Comparison of ENCODE assay signal across 8 mouse cellular contexts in the genomic region with DNA sequence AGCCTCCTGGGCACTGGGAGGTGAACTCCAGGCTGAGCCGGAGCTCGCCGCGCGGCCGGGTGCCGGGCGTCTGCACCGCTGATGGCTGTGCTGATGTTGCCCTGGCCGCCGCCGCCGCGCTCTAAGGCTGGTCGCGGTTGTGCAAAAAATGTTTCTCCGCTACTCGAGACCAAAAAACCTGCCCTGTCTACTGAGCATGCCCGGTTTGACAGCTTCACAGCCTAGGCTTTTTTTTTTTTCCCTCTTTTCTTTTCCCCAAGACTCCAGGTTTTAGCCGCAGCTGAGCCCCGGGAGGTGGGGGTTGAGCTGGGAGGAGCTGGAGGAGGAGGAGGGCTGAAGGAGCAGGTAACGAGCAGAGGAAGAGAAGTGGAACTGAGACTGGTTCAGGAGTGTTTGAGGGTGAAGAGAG. TPM values are rescaled to one million over a fixed set of nuclear protein-coding genes. Genes with fewer than 3 reads are reported as not detected.
DNase-seq lines count a peak whose midpoint lies in the region; ATAC-seq lines count a peak whose summit lies in the region.

A gene (minus strand): TSS at position 272 of the 409 bp plus-strand sequence.

- H3K4me1 ChIP-seq in lung, embryonic 15.5 days = no peaks in the 10 kb centered on the region
- 0 out of 2 replicates have a peak, but pooled peaks cover 2% of the 10 kb centered on the region for H3K4me1 ChIP-seq in embryonic facial prominence, embryonic 10.5 days
- no peaks in the 10 kb centered on the region for H3K4me1 ChIP-seq in hindbrain, embryonic 16.5 days (ENCODE audit: control insufficient read depth, insufficient read depth, low read depth, low read length)
- H3K4me1 ChIP-seq in liver, embryonic 13.5 days (replicated peaks) = no peaks in the 10 kb centered on the region
- no peaks in the 10 kb centered on the region for H3K4me1 ChIP-seq in stomach, embryonic 14.5 days (ENCODE audit: control insufficient read depth, insufficient read depth, low read length)

- peak within 1 kb of the TSS; percentile 58 for H3K4me2 ChIP-seq in lung, embryonic 15.5 days
- H3K4me2 ChIP-seq in hindbrain, embryonic 16.5 days (ENCODE audit: low read length) = peak within 1 kb of the TSS; percentile 71
- peak within 1 kb of the TSS; percentile 19; the same call in 1 of the 2 replicates for H3K4me2 ChIP-seq in liver, embryonic 13.5 days
- peak within 1 kb of the TSS; percentile 60 for H3K4me2 ChIP-seq in stomach, embryonic 14.5 days (replicated peaks; ENCODE audit: low read depth, low read length)

- H3K36me3 ChIP-seq in lung, embryonic 15.5 days = no peaks in the 10 kb centered on the region
- H3K36me3 ChIP-seq in embryonic facial prominence, embryonic 10.5 days (replicated peaks) = no peaks in the 10 kb centered on the region
- H3K36me3 ChIP-seq in hindbrain, embryonic 16.5 days (ENCODE audit: control insufficient read depth, insufficient read depth, low read length) = no peaks in the 10 kb centered on the region
- H3K36me3 ChIP-seq in liver, embryonic 13.5 days = no peaks in the 10 kb centered on the region
- H3K36me3 ChIP-seq in stomach, embryonic 14.5 days (ENCODE audit: control insufficient read depth, insufficient read depth, low read length) = no peaks in the 10 kb centered on the region

- peaks cover 16% of the 10 kb centered on the region for H3K27me3 ChIP-seq in lung, embryonic 15.5 days
- peaks cover 38% of the 10 kb centered on the region for H3K27me3 ChIP-seq in embryonic facial prominence, embryonic 10.5 days (replicated peaks; ENCODE audit: low read depth, poor library complexity, severe bottlenecking)
- H3K27me3 ChIP-seq in hindbrain, embryonic 16.5 days (replicated peaks; ENCODE audit: control insufficient read depth, insufficient read depth, low read length) = no peaks in the 10 kb centered on the region
- peaks cover 19% of the 10 kb centered on the region for H3K27me3 ChIP-seq in liver, embryonic 13.5 days
- H3K27me3 ChIP-seq in stomach, embryonic 14.5 days (ENCODE audit: control insufficient read depth, insufficient read depth, low read length) = no peaks in the 10 kb centered on the region

- no peak within 1 kb of the TSS for H3K27ac ChIP-seq in lung, embryonic 15.5 days
- H3K27ac ChIP-seq in embryonic facial prominence, embryonic 10.5 days (replicated peaks) = no peak within 1 kb of the TSS
- peak within 1 kb of the TSS; percentile 83 for H3K27ac ChIP-seq in hindbrain, embryonic 16.5 days (ENCODE audit: low read depth, low read length)
- H3K27ac ChIP-seq in liver, embryonic 13.5 days = no peak within 1 kb of the TSS
- no peak within 1 kb of the TSS for H3K27ac ChIP-seq in stomach, embryonic 14.5 days (ENCODE audit: low read length)

- peak; percentile 49; the same call in 1 of the 2 replicates for ATAC-seq in lung, embryonic 15.5 days (ENCODE audit: borderline replicate concordance, extremely low read depth, low FRiP score, low TSS enrichment)
- peak; percentile 72 for ATAC-seq in hindbrain, embryonic 16.5 days
- no peak for ATAC-seq in liver, embryonic 13.5 days (ENCODE audit: low read depth)
- peak; percentile 37; the same call in 1 of the 2 replicates for ATAC-seq in stomach, embryonic 14.5 days (ENCODE audit: insufficient number of reproducible peaks, insufficient read depth, low FRiP score, low read depth)

- 12% methylated on average over 22 of the region's 22 CpGs for WGBS in lung, embryonic 15.5 days
- 18% methylated on average over 22 of the region's 22 CpGs for WGBS in embryonic facial prominence, embryonic 10.5 days
- WGBS in hindbrain, embryonic 16.5 days = 29% methylated on average over 22 of the region's 22 CpGs
- WGBS in liver, embryonic 13.5 days (ENCODE audit: insufficient replicate concordance) = 26% methylated on average over 22 of the region's 22 CpGs
- 32% methylated on average over 22 of the region's 22 CpGs for WGBS in stomach, embryonic 14.5 days

- no peaks in the 10 kb centered on the region for H3K9me3 ChIP-seq in lung, embryonic 15.5 days
- no peaks in the 10 kb centered on the region for H3K9me3 ChIP-seq in embryonic facial prominence, embryonic 10.5 days
- no peaks in the 10 kb centered on the region for H3K9me3 ChIP-seq in hindbrain, embryonic 16.5 days (ENCODE audit: control insufficient read depth, low read length)
- H3K9me3 ChIP-seq in liver, embryonic 13.5 days (replicated peaks) = no peaks in the 10 kb centered on the region
- no peaks in the 10 kb centered on the region for H3K9me3 ChIP-seq in stomach, embryonic 14.5 days (ENCODE audit: control insufficient read depth, low read depth, low read length)

- H3K9ac ChIP-seq in lung, embryonic 15.5 days = no peak within 1 kb of the TSS
- peak within 1 kb of the TSS; percentile 60 for H3K9ac ChIP-seq in hindbrain, embryonic 16.5 days (ENCODE audit: low read depth, low read length)
- H3K9ac ChIP-seq in liver, embryonic 13.5 days = no peak within 1 kb of the TSS
- H3K9ac ChIP-seq in stomach, embryonic 14.5 days (replicated peaks; ENCODE audit: low read depth, low read length) = no peak within 1 kb of the TSS

- DNase-seq in lung, postnatal 36 days = no peak
- peak; percentile 42 for DNase-seq in embryonic facial prominence, embryonic 10.5 days (ENCODE audit: low spot score)
- DNase-seq in liver, embryonic 13.5 days = no peak
- no peak for DNase-seq in adrenal gland, adult 2 months
- no peak for DNase-seq in yolk sac, embryonic 10.5 days (ENCODE audit: low spot score)

- H3K4me3 ChIP-seq in lung, embryonic 15.5 days = peak within 1 kb of the TSS; percentile 29
- peak within 1 kb of the TSS; percentile 53 for H3K4me3 ChIP-seq in embryonic facial prominence, embryonic 10.5 days
- peak within 1 kb of the TSS; percentile 51 for H3K4me3 ChIP-seq in hindbrain, embryonic 16.5 days (ENCODE audit: low read length)
- H3K4me3 ChIP-seq in liver, embryonic 13.5 days (replicated peaks) = no peak within 1 kb of the TSS
- H3K4me3 ChIP-seq in stomach, embryonic 14.5 days (ENCODE audit: low read depth, low read length) = peak within 1 kb of the TSS; percentile 24

RNA-seq across cellular contexts. Expression of the gene that starts here (rescaled TPM):
- 0.06 TPM in 1 of 2 replicates, not detected in the other for polyA plus RNA-seq in lung, embryonic 15.5 days (2015; fragmentation: Nextera tagmentation; extraction: Ambion mirVana)
- polyA plus RNA-seq in embryonic facial prominence, embryonic 10.5 days (2016; fragmentation: Nextera tagmentation; extraction: Ambion mirVana) = 0.31 and 0.61 TPM in 2 replicates
- polyA plus RNA-seq in hindbrain, embryonic 16.5 days (2015; fragmentation: Nextera tagmentation; extraction: Ambion mirVana) = 31.7 and 35.7 TPM in 2 replicates
- polyA plus RNA-seq in liver, embryonic 13.5 days (2015; fragmentation: Nextera tagmentation; extraction: Ambion mirVana) = 0.03 TPM in 1 of 2 replicates, not detected in the other
- 5.8 and 7.1 TPM in 2 replicates for polyA plus RNA-seq in stomach, embryonic 14.5 days (2014; fragmentation: Nextera tagmentation; extraction: Ambion mirVana)
- total RNA-seq in adrenal gland, adult 2 months (2021) = under 1 TPM; 0.28 to 0.43 TPM
- 0.01 TPM in 1 of 2 replicates, not detected in the other for polyA plus RNA-seq in adrenal gland, adult 2 months (2012; rRNA removed)

Comparison
In these comparisons a context has a peak if more than half of its experiments do, and no peak if none do; other contexts are left out.
1. Peak in ATAC-seq, H3K4me3 ChIP-seq and H3K4me2 ChIP-seq in lung, embryonic 15.5 days; RNA of the gene not detected or under 1 TPM.
2. Peak in DNase-seq and H3K4me3 ChIP-seq in embryonic facial prominence, embryonic 10.5 days; RNA of the gene not detected or under 1 TPM.
3. H3K4me2 ChIP-seq: peak in every context shown above with its lines; median percentile 71 in hindbrain, embryonic 16.5 days; 60 in stomach, embryonic 14.5 days; 58 in lung, embryonic 15.5 days; 19 in liver, embryonic 13.5 days.